Mouse (Mus musculus) retina, postnatal 1 day (tissue): ENCODE measurements at regions not wholly inside any gene's neighbourhood (a gene's known extent, or its start where the extent isn't known, plus 50 kb on each side); places are given as distances from the start of the nearest gene placed in this dataset.

Experiments
- DNase-seq: peaks from one replicate; pipeline ENCODE4 v3.0.0-alpha.2; 2012

DNA sequence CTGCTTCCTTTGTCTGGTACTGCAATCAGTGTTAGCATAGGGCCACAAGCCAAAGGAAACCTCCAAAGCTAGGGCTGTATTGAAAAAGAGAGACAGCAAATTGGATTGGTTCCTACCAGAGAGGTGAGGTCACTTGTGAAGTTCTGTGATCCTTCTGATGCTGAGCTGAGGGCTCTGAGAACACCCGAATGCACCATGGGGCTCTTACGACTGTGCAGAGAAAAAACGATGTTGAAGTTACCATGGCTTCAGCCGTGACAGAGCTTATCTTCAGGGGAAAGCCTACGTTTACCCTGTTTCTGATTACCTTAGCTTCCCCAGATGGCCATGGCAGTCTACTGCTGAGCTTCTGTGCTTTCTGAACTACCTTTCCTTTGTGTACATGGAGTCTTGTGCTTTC is 53.9 kb upstream of the Fmo9 start:
- no peak for DNase-seq

- DNase-seq: peak; percentile 60
Observed at GRCm38 (mm10) chr1:166738029-166738428, 56.4 kb upstream of the Fmo9 start.

- no peak for DNase-seq
Observed at GRCm38 (mm10) chr1:166750236-166750635, 68.6 kb upstream of the Fmo9 start.

DNA sequence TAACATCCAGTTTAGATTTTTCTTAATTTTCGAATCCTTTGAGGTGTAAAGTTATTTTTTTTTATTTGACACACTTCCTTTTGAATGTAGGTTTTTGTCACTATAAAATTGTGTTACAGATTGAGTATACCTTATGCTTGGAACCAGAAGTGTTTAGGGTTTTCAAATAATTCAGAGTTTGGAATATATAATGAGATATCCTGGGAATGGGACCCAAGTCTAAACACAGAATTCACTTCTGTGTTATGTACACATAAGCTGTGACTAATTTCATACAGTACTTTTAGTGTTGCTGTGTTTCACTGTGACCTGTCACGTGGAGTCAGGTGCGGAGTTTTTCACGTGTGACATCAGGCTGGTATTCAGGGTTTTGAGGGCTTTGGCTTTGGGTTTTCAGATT is 69.1 kb upstream of the Fmo9 start:
- DNase-seq: no peak

DNA sequence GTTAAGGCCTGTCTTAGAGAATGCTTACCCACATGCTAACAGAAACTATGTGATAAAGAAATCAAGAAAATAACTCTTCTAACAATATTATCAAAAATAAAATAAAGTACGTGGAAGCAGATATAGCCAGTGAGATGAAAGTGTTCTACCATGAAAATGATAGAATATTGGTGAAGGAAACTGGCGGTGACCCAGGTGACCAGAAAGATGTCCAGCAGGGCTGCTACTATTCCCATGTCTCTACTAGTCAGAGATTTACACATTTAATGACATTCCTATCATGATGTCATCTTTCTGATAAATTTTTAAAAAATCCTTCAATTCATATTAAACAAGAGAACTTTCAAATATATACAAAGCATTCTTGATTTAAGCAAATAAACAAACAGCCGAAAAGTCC is 69.8 kb upstream of the Fmo9 start:
- DNase-seq: no peak

- no peak for DNase-seq
Observed at GRCm38 (mm10) chr1:166752990-166753709, 71.5 kb upstream of the Fmo9 start.

GRCm38 (mm10) chr1:166758987-166759386 is 77.3 kb upstream of the Fmo9 start:
- DNase-seq: no peak

GRCm38 (mm10) chr1:166773114-166773513 is 91.5 kb upstream of the Fmo9 start:
- DNase-seq: no peak

GRCm38 (mm10) chr1:166782106-166782505 is 100.5 kb upstream of the Fmo9 start:
- DNase-seq: peak; percentile 52

GRCm38 (mm10) chr1:166787945-166788344 is 106.3 kb upstream of the Fmo9 start:
- no peak for DNase-seq

DNA sequence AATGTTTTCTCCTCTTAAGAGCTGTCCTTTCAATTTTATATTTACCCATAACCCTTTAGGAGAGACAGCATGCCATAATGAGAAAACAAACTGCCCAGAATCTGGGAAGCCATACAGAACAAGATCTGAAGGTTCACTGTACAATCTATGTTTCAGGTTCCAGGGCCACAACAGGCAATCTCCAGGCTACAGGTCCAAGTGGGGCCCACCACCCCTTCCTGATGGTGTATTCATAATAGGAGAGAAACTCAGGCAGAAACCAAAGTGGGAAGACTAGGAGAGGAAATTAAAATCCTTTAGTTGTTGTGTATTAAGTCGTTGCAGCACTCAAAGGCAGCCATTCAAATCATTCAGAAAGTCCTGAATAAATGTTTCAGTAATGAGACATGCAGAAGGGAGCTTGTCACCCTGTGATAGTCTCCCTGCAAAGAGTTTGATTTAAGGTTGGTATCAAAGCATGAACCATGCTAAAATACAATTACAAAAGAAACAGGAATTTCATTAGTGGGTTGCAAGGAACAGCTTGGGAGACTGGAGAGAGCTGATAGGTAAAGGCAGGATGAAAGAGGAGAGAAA is 107.3 kb upstream of the Fmo9 start:
- DNase-seq: no peak

- DNase-seq: no peak
Observed at GRCm38 (mm10) chr1:166793052-166793716, 111.5 kb upstream of the Fmo9 start.

- DNase-seq: no peak
Observed at GRCm38 (mm10) chr1:166793717-166794081, 112.1 kb upstream of the Fmo9 start.

GRCm38 (mm10) chr1:166794622-166795244 is 113.1 kb upstream of the Fmo9 start:
- DNase-seq: peak; percentile 53

- DNase-seq: no peak
Observed at GRCm38 (mm10) chr1:166795613-166796012, 114.0 kb upstream of the Fmo9 start.

DNA sequence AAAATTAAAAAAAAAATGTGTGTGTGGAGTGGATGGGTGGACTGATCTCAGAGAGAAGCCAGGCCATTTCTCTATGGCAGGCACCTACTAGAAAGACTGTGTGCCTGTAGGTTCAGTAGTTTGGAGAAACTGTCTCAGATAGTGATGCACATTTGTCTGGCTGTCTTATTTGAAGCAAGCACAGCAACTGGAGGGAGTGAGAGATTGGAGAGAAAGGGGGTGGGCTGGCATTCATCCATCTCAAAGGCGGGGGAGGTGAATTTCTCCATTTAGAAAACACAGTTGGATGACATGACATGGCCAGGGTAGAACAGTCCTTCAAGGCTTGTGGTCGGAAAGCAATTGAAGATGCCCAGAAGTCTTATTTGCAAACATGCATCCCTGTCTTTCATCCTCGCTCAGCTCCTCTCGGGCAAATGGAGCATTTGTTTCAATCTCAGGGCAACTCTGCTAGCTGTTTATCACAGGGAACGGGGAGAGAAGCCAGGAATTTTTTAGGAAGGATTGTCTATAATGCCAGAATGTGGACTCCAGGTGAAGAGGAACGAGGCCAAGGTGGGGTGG is 114.8 kb upstream of the Fmo9 start:
- no peak for DNase-seq

- DNase-seq: no peak
Observed at GRCm38 (mm10) chr1:166796931-166797330, 115.3 kb upstream of the Fmo9 start.

DNA sequence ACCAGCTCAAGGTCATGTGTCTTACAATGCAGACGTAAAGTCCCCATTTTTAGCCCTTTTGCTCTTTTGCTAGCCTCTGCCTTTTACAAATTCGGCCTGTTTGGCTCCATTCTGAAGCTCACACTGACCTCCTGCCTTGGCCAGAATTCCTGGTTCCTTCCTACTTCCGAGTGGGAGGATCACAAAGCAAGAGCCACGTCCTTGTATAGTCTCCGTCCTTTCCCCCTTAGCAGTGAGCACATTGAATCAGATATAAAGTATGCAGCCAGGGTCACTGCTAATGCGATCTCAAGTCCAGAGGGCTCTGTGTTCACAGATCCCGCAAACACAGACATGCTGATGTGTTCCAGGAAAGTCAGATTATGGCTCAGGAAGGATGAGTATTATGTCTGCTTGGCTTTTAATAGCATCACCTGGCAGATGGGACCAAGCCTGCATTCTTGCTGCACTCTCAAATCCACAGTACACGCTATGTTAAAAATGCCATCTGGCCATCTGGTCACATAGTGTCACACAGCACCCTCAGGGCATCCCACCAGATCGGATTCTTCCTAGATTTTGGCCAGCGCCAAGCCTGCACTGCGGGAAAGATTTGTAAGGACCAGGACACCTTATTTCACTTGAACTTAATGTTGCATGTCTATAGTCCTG is 119.4 kb upstream of the Fmo9 start:
- DNase-seq: peak; percentile 53

GRCm38 (mm10) chr1:166801929-166802328 is 120.3 kb upstream of the Fmo9 start:
- DNase-seq: no peak

- no peak for DNase-seq
Observed at GRCm38 (mm10) chr1:166803928-166804327, 122.3 kb upstream of the Fmo9 start.

DNA sequence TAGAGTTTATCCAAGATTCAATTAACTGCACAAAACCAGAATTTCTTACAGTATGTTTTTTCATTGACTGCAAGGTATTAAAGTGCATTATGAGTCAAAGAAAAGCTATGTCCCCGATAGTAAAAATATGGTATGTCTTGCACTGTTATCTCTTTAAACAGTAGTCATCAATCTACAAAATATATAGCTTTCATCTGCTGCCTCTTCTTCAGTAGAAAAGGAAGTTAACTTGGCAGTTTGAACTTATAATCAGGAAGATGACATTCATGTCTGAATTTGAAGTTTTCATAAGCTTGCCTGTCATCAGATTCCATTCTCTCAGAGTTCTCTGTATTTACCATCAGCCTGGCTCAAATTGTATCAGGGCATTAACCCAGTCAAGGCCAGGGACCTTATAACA is 122.7 kb upstream of the Fmo9 start:
- DNase-seq: no peak

DNA sequence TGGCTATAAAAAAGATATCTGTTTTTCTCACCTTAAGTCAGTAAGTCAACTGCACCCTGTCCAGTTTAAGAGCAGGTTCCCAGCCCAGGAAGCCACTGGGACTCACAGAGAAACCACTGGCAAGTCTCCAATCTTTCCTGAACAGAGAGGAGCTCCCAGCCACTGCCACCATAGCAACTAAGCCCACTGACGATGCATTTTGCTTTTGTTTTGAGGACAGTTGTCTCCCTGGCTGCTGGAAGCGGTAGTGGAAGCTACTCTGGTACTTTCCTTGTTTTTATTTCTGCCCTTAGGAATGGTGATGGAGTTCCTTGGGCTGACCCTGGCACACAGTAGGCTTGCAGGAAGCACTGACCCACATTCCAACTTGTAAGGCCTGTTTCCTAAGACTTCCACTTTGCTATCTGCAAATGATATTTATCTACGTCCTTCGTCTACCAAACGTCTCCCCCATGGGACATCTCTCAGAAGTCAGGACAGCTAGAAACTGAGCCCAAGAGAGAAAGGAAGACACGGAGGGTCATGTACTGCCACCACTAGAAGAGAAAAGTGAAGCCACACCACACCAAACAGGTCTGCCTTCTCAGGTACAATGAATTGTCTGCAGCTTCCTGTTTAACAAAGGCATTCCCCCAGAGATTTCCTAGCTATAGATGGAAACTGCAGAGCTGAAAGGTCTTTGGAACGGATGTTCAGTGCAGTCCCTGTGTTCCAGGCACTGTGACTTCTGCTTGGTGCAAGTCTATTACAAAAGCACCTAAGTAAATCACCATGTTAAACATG is 125.7 kb upstream of the Fmo9 start:
- no peak for DNase-seq
